Mouse (Mus musculus) retina, postnatal 7 days (tissue): Measurements from ENCODE around the gene Gm20721.
A peak's percentile ranks its signal among the peaks of the same experiment; 100 is the strongest.
"Not testable (repeated sequence)": the region's sequence is repeated elsewhere in the genome, so short reads cannot be mapped to it uniquely, and the experiment has no call there.

Source experiments
- DNase-seq: peaks from one replicate; pipeline ENCODE4 v3.0.0-alpha.2; 2012; ENCODE audit warnings: low read depth, low spot score

The Gm20721 gene

GRCm38 (mm10) chr2:174330616-174331191 lies 15.8 kb downstream of the Gm20721 start:
- peak; percentile 58 for DNase-seq

GRCm38 (mm10) chr2:174329663-174330615 lies 16.6 kb downstream of the Gm20721 start:
- peak; percentile 52 for DNase-seq

DNA sequence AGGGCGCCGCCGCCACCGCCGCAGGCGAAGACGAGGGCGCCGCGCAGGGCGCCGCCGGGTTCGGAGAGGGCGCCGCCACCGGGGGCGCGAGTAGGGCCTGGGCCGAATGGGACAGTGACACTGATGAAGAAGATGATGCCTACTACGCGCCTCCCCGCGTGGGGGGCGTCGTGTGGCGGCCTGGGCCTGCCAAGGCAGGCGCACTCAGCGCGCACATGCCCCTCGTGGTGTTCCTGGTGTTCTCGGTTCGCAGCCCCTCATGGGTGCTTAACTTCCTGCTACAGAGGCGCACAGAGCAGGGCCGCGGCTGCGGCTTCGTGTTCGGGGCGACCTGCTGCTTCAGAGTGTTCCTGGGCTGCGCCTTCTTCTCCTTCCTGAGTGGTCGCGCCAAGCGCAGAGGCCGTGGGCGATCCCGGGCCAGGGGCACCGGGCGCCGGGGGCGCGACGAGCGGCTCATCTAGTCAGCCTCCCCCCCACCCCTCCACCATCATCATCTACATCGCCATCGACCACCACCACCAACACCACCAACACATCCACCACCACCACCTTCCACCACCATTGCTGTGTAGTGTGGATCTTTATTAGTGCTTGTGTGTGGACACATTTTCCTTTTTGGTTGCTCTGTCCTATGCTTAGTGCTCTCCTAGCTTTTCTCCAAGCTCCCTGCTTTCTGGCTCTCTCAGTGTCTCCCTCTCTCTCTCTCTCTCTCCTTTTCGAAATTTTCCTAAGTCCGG lies 17.4 kb downstream of the Gm20721 start:
- DNase-seq: no peak

GRCm38 (mm10) chr2:174328358-174328905 lies 18.1 kb downstream of the Gm20721 start:
- DNase-seq: no peak

GRCm38 (mm10) chr2:174327295-174327981 lies 19.1 kb downstream of the Gm20721 start:
- peak; percentile 59 for DNase-seq

DNA sequence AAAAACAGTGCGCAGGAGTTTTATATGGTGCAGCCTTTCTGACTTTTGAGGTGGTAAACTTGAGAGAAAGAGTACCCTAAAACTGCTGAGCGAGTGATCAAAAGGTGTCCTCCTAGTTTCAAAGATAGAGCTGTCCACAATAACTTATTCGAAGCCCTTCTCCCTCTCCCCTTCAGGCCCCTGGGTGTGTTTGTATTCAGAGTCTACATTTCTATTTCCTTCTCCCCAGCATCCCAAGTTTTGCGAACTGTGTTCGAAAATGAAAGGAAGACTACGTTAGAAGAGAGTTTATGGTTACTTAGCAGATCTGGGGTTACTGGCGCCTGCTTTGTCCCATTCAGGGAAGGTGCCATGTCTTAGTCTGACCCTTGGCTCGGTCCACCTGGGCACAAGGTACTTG lies 20.0 kb downstream of the Gm20721 start:
- DNase-seq: no peak

GRCm38 (mm10) chr2:174325989-174326388 lies 20.5 kb downstream of the Gm20721 start:
- no peak for DNase-seq

DNA sequence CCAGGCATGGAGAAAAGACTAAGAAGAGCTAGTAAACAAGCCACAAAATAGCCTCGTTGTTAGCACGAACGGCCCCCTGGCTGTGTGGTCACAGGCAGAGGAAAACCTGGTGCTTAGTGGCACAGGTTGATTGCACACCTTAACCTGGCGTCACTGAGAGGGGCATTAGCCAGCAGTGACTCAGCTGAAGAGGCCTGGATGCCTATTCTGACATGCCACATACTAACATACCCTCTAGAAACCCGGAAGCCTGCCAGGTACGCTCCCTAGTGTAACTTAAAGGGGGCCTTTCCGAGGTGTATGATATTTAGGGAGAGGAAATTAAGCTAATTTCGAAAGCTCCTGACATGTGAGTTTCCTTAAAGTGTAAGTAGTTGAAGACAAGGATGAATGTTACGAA lies 29.9 kb downstream of the Gm20721 start:
- DNase-seq: no peak

DNA sequence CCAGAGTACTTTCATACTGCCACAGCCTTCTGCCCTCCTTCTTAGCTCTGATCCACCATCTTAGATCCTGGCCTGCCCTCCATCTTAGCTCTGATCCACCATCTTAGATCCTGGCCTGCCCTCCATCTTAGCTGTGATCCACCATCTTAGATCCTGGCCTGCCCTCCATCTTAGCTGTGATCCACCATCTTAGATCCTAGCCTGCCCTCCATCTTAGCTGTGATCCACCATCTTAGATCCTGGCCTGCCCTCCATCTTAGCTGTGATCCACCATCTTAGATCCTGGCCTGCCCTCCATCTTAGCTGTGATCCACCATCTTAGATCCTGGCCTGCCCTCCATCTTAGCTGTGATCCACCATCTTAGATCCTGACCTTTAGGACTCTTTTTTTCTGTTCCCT lies 31.1 kb downstream of the Gm20721 start:
- not testable (repeated sequence) for DNase-seq

- DNase-seq: no peak
Measured at GRCm38 (mm10) chr2:174312661-174313060, 33.9 kb downstream of the Gm20721 start.

- peak; percentile 63 for DNase-seq
Measured at GRCm38 (mm10) chr2:174312118-174312647, 34.3 kb downstream of the Gm20721 start.

GRCm38 (mm10) chr2:174311613-174312012 lies 34.9 kb downstream of the Gm20721 start:
- DNase-seq: no peak

DNA sequence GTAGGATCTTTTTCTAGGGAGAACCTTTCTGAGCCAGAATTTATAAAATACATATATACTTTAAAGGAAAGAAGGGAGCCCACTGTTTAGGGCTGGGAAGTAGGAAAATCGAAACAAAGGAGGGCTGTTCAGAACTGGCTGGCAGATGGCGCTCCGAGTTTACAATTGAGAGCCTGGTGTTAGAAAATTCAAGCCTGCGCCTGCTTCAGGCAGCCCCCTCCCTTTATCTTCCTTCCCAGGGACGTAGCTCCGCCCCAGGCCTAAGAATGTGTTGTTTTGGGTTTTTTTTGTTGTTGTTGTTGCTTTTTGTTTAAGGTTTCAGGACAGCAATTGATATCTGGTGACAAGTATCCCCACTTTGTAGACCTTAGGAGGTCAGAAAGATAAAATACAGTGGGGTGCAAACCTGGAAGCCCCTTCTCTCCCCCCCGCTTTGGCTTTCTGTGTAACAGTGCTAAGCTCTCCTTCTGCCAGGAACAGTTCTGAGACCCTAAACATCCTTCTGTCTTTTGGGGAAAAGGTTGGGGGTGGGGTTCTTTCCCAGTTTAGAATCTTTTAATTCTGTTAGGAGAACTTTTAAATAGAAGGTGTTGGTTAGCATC lies 35.5 kb downstream of the Gm20721 start:
- DNase-seq: peak; percentile 46

- DNase-seq: no peak
Measured at GRCm38 (mm10) chr2:174307903-174308302, 38.6 kb downstream of the Gm20721 start.

DNA sequence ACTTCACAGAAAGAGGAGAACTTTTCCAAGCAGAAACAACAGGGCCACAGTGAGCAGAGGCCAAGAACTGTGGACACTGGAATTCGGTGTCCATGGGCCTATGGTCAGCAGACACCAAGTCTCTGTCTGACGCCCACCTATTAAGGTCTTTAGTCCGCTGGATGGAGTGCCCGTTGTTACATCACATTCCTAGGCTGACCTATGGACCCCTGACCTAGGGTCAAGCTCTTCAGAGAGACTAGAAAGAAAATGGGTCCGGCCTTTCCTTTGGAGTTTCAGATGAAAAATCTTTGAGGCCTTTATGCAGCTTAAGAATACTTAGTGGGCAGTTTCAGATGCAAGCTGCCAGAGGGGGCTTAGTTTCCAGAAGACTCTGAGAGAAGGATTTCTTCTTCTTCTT lies 40.9 kb downstream of the Gm20721 start:
- no peak for DNase-seq

- DNase-seq: no peak
Measured at GRCm38 (mm10) chr2:174302526-174302925, 44.0 kb downstream of the Gm20721 start.

DNA sequence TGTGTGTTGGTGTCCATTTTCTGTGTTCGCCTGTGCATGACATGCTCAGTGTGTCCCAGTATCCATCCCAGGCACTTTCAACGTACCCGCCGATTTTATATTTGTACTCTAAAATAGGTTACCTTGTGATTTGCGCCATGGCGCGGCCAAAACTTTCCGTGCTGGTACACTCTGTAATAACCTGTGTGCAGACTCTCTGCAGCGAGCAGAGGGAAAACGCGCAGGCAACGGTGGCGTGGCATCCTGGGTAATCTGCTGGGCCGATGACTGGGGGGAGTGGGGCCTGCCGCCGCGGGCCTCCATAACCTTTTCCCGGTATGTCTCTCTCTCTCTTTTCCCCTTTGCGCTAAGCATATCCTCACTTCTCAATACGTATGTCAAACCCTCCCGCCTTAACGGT lies 45.8 kb downstream of the Gm20721 start:
- no peak for DNase-seq

DNA sequence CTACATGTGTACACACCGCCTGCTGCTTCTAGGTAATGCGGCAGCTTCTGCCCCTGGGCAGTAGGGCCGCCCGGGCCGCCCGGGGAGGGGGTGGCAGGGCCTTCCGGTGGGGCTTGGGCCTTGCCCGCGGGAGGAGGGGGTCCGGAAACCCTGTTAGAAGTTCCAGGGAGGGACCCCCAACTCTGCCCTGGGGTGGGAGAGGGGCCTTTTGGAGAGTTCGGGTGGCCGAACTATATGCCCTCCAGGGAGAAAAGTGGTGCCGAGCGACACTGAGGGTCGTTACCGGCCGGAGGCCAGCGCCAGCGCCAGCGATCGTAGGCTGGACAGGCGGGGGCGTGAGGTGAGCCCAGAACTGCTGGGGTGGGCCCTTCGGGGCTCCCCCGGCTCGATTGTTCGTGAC lies 46.3 kb downstream of the Gm20721 start:
- no peak for DNase-seq

- DNase-seq: no peak
Measured at GRCm38 (mm10) chr2:174299771-174300160, 46.7 kb downstream of the Gm20721 start.

GRCm38 (mm10) chr2:174299091-174299770 lies 47.3 kb downstream of the Gm20721 start:
- no peak for DNase-seq
